Mouse (Mus musculus) liver, postnatal 0 days (tissue): ENCODE measurements around the gene Cebpg.

ENCODE experiments used
- CTCF ChIP-seq: sonication (generic); IDR thresholded peaks from 2 replicates; pipeline ENCODE4 v1.5.1; 2016; ENCODE audit warnings: antibody characterized with exemption, low read depth
- EP300 ChIP-seq: IDR thresholded peaks from 2 replicates; pipeline ENCODE4 v1.6.1; 2016; ENCODE audit warnings: antibody characterized with exemption, low read depth, mild to moderate bottlenecking

GRCm38 (mm10) chr7:35028559-35028958 lies 27.8 kb downstream of the Cebpg start:
- TF ChIP-seq CTCF (no peak), EP300 (no peak)
